Mouse (Mus musculus): ENCODE measurements around the gene Ldah. TPM values are rescaled to one million over a fixed set of nuclear protein-coding genes. Genes with fewer than 3 reads are reported as not detected.

Gene Ldah
- polyA plus RNA-seq, 1 experiment from 2014 or later: 79.5 TPM

DNA sequence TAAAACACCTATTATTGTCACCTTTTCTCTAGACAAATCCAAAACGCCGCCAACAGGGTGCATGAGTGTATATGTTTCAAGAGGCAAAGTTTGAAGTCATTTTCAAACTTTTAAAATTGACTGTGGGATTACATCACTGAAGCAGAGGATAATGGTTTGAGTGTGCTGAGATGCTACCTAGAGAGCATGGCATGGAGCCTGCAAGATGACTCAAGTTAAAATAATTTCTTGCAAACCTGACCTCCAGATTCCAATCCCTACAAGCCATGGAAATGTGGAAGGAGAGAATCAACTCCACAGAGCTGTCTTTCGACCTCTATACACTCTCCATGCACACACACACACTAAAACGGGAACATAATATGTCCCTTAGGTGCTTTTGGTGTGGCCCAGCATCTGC lies 104.4 kb downstream of the Ldah start:
- Histone ChIP-seq H3K4me2 (replicated peaks; ENCODE audit: low read depth, low read length) (no peak overlapping the region), H3K27ac (ENCODE audit: low read length) (no peak overlapping the region), H3K9ac (replicated peaks; ENCODE audit: low read depth, low read length) (no peak overlapping the region), H3K9me3 (ENCODE audit: control insufficient read depth, low read depth, low read length) (no peaks in the 10 kb centered on the region), H3K27me3 (ENCODE audit: control insufficient read depth, insufficient read depth, low read length) (0 out of 2 replicates have a peak, but pooled peaks cover 2% of the 10 kb centered on the region), H3K4me1 (ENCODE audit: control insufficient read depth, insufficient read depth, low read length) (0 out of 2 replicates have a peak, but pooled peaks cover 7% of the 10 kb centered on the region), H3K4me3 (ENCODE audit: low read depth, low read length) (no peak overlapping the region), H3K36me3 (ENCODE audit: control insufficient read depth, insufficient read depth, low read length) (no peaks in the 10 kb centered on the region)
- ATAC-seq (ENCODE audit: insufficient number of reproducible peaks, insufficient read depth, low FRiP score, low read depth): no peak
- WGBS: 88% methylated on average over 4 of the region's 4 CpGs

DNA sequence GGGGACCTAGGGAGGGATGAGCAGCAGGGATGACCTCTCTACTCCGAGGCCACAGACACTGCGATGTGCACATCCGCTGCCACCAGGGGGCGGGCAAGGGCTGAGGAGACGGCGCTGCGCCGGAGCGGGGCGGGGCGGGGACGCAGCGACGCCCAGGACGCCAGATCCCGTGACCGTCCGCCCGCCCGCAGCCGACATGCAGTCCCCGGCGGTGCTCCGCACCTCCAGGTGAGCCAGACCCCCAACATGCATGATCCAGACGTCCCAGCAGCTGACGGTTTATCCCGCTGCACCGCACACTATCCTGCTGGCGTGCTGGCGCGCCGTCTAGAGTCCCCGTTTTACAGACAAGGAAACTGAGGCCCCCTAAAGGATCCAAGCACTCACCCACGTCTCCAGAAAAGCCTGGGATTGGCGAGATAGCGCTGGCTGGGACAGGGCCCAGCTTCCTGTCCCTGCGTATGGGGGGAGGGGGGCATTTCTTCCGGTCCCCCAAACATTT lies 105.4 kb downstream of the Ldah start, which contains the start of gene Hs1bp3:
Gene Hs1bp3, plus strand, starts transcription at position 163 of the 502 bp plus-strand sequence.
- peak; percentile 83 for ATAC-seq (ENCODE audit: insufficient number of reproducible peaks, insufficient read depth, low FRiP score, low read depth)
- Histone ChIP-seq H3K9me3 (ENCODE audit: control insufficient read depth, low read depth, low read length) (no peaks in the 10 kb centered on the region), H3K27ac (ENCODE audit: low read length) (no peak within 1 kb of the TSS), H3K4me2 (replicated peaks; ENCODE audit: low read depth, low read length) (peak within 1 kb of the TSS; percentile 57), H3K9ac (replicated peaks; ENCODE audit: low read depth, low read length) (peak within 1 kb of the TSS; percentile 52), H3K27me3 (ENCODE audit: control insufficient read depth, insufficient read depth, low read length) (0 out of 2 replicates have a peak, but pooled peaks cover 2% of the 10 kb centered on the region), H3K4me1 (ENCODE audit: control insufficient read depth, insufficient read depth, low read length) (0 out of 2 replicates have a peak, but pooled peaks cover 7% of the 10 kb centered on the region), H3K4me3 (ENCODE audit: low read depth, low read length) (peak within 1 kb of the TSS; percentile 63), H3K36me3 (ENCODE audit: control insufficient read depth, insufficient read depth, low read length) (no peaks in the 10 kb centered on the region)
- WGBS: under 1% methylated on average over 37 of the region's 38 CpGs

DNA sequence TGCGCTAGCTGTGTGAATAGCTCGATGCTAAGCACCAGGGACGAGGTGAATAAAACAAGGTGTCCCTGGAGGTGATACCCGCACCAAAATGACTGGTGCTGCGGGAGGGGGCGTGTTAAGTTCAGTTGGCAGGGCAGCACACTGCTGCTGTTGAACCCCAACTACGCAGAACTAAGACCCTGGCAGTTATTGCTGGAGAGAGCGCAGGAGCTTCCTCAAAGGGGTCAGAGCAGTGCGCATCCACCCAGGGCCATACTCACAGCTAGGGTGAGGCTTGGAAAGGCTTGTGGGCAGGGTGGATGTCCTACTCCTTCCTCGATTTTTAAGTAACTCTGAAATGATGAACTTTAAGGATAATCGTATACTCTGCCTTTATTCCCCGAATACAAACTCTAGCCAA lies 105.9 kb downstream of the Ldah start:
- Histone ChIP-seq H3K27me3 (ENCODE audit: control insufficient read depth, insufficient read depth, low read length) (0 out of 2 replicates have a peak, but pooled peaks cover 2% of the 10 kb centered on the region), H3K4me1 (ENCODE audit: control insufficient read depth, insufficient read depth, low read length) (0 out of 2 replicates have a peak, but pooled peaks cover 7% of the 10 kb centered on the region), H3K9me3 (ENCODE audit: control insufficient read depth, low read depth, low read length) (no peaks in the 10 kb centered on the region), H3K27ac (ENCODE audit: low read length) (no peak overlapping the region), H3K4me3 (ENCODE audit: low read depth, low read length) (peak overlapping the region; percentile 63), H3K9ac (replicated peaks; ENCODE audit: low read depth, low read length) (peak overlapping the region; percentile 52; the same call in 1 of the 2 replicates), H3K4me2 (replicated peaks; ENCODE audit: low read depth, low read length) (peak overlapping the region; percentile 57), H3K36me3 (ENCODE audit: control insufficient read depth, insufficient read depth, low read length) (no peaks in the 10 kb centered on the region)
- ATAC-seq (ENCODE audit: insufficient number of reproducible peaks, insufficient read depth, low FRiP score, low read depth): 0 out of 2 replicates have a peak, but pooled peaks have one; percentile 2
- WGBS: 20% methylated on average over 12 of the region's 12 CpGs

DNA sequence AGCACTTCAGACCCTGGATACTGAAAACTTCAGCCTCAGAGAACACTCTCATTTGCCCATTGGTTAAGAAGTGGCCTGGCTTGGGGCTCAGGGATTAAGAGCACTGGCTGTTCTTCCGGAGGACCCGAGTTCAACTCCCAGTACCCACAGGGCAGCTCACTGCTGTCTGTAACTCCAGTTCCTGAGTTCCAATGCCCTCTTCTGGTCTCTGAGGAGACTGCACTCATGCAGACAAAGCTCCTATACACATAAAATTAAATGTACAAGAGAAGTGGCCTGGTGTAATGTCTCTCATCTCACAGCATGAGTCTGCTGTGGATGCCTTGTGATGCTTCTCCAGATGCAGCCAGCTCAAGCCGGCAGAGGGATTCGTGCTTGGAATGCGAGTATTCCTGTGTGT lies 108.6 kb downstream of the Ldah start:
- WGBS: 86% methylated on average over 5 of the region's 5 CpGs
- no peak overlapping the region for H3K9ac ChIP-seq (replicated peaks; ENCODE audit: low read depth, low read length)
- no peak for ATAC-seq (ENCODE audit: insufficient number of reproducible peaks, insufficient read depth, low FRiP score, low read depth)

DNA sequence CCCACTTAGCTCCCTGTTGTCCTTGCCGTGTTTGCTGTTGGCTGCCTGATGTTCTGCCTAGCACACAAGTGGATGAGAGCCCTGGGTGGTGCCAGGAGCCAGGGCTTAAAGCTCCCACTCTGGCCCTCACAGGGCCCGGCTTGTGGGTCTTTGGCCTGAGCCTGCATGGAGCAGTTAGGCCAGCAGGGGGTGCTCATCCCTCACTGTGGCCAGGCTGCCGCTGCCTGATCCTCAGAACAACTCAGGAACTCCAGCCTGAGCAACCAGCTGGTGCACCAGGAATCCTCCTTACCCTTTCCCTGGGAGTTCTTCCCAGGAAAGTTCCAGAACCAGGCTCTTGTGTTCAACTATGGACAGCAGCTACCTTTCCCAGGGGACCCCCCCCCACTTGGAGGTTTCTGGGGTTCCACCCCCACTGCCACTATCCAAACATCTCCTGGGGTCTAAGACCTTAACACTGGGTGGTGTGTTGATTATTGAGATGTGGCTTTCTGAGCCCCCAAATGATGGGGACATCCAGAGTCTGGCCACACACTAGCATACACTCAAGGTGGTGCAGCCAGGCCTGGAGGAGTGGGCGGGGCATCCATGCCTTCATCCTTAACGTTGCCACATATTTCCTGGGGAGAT lies 112.3 kb downstream of the Ldah start:
- no peaks in the 10 kb centered on the region for H3K9me3 ChIP-seq (ENCODE audit: control insufficient read depth, low read depth, low read length)
- H3K27ac ChIP-seq (ENCODE audit: low read length): no peak overlapping the region
- H3K27me3 ChIP-seq (ENCODE audit: control insufficient read depth, insufficient read depth, low read length): no peaks in the 10 kb centered on the region
- H3K9ac ChIP-seq (replicated peaks; ENCODE audit: low read depth, low read length): no peak overlapping the region
- no peak overlapping the region for H3K4me3 ChIP-seq (ENCODE audit: low read depth, low read length)
- no peak for ATAC-seq (ENCODE audit: insufficient number of reproducible peaks, insufficient read depth, low FRiP score, low read depth)
- no peaks in the 10 kb centered on the region for H3K4me1 ChIP-seq (ENCODE audit: control insufficient read depth, insufficient read depth, low read length)
- H3K4me2 ChIP-seq (replicated peaks; ENCODE audit: low read depth, low read length): no peak overlapping the region
- WGBS: 36% methylated on average over 5 of the region's 5 CpGs
- peaks cover 8% of the 10 kb centered on the region for H3K36me3 ChIP-seq (ENCODE audit: control insufficient read depth, insufficient read depth, low read length)

More for the DNA sequence above, 108.6 kb downstream of the Ldah start:
- Histone ChIP-seq H3K27ac (ENCODE audit: low read length) (no peak overlapping the region), H3K4me3 (ENCODE audit: low read depth, low read length) (no peak overlapping the region), H3K4me2 (replicated peaks; ENCODE audit: low read depth, low read length) (no peak overlapping the region), H3K9me3 (ENCODE audit: control insufficient read depth, low read depth, low read length) (no peaks in the 10 kb centered on the region), H3K27me3 (ENCODE audit: control insufficient read depth, insufficient read depth, low read length) (no peaks in the 10 kb centered on the region), H3K4me1 (ENCODE audit: control insufficient read depth, insufficient read depth, low read length) (0 out of 2 replicates have a peak, but pooled peaks cover 7% of the 10 kb centered on the region), H3K36me3 (ENCODE audit: control insufficient read depth, insufficient read depth, low read length) (peaks cover 2% of the 10 kb centered on the region; the same call in 1 of the 2 replicates)

DNA sequence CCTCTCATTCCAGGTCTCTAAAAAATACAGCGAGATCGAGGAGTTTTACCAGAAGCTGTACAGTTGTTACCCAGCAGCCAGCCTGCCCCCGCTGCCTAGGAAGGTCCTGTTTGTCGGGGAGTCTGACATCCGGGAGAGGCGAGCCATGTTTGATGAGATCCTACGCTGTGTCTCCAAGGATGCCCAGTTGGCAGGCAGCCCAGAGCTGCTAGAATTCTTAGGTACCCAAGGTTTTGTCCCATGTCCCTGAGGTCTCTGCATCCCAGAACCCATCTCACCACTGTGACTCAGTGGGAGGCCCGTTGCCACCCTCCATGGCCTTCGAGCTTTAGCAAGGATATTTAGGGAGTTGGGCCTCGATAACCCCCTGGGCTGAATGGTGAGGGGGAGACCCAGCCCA lies 113.6 kb downstream of the Ldah start:
- H3K4me2 ChIP-seq (replicated peaks; ENCODE audit: low read depth, low read length): no peak overlapping the region
- H3K27me3 ChIP-seq (ENCODE audit: control insufficient read depth, insufficient read depth, low read length): no peaks in the 10 kb centered on the region
- no peak for ATAC-seq (ENCODE audit: insufficient number of reproducible peaks, insufficient read depth, low FRiP score, low read depth)
- H3K4me3 ChIP-seq (ENCODE audit: low read depth, low read length): no peak overlapping the region
- H3K4me1 ChIP-seq (ENCODE audit: control insufficient read depth, insufficient read depth, low read length): no peaks in the 10 kb centered on the region
- no peak overlapping the region for H3K27ac ChIP-seq (ENCODE audit: low read length)
- no peak overlapping the region for H3K9ac ChIP-seq (replicated peaks; ENCODE audit: low read depth, low read length)
- 87% methylated on average over 10 of the region's 10 CpGs for WGBS
- H3K9me3 ChIP-seq (ENCODE audit: control insufficient read depth, low read depth, low read length): no peaks in the 10 kb centered on the region
- peaks cover 8% of the 10 kb centered on the region for H3K36me3 ChIP-seq (ENCODE audit: control insufficient read depth, insufficient read depth, low read length)

DNA sequence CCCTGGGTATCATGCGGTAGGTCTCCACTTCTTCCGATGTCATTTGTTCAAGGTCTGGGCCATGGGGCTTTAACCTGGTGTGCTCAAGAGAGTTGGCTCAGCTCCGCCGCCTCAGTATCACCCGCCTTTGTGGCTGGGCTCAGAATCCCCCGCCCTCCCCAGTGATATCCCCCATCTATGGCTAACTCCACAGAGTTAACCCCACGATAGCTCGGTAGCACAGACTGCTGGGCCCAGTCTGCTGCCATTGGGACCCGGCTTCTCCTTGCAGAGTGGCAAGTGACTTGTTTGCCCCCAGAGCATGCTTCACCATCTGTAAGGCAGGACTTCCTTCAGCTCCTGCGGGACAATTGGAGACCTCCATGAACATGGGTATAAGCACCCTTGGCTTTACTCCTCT lies 116.2 kb downstream of the Ldah start:
- 91% methylated on average over 10 of the region's 10 CpGs for WGBS
- no peak overlapping the region for H3K27ac ChIP-seq (ENCODE audit: low read length)
- H3K9me3 ChIP-seq (ENCODE audit: control insufficient read depth, low read depth, low read length): no peaks in the 10 kb centered on the region
- no peaks in the 10 kb centered on the region for H3K27me3 ChIP-seq (ENCODE audit: control insufficient read depth, insufficient read depth, low read length)
- H3K9ac ChIP-seq (replicated peaks; ENCODE audit: low read depth, low read length): no peak overlapping the region
- no peak overlapping the region for H3K4me3 ChIP-seq (ENCODE audit: low read depth, low read length)
- no peak overlapping the region for H3K4me2 ChIP-seq (replicated peaks; ENCODE audit: low read depth, low read length)
- H3K4me1 ChIP-seq (ENCODE audit: control insufficient read depth, insufficient read depth, low read length): peaks cover 2% of the 10 kb centered on the region; the same call in 1 of the 2 replicates
- no peak for ATAC-seq (ENCODE audit: insufficient number of reproducible peaks, insufficient read depth, low FRiP score, low read depth)
- H3K36me3 ChIP-seq (ENCODE audit: control insufficient read depth, insufficient read depth, low read length): peaks cover 10% of the 10 kb centered on the region

DNA sequence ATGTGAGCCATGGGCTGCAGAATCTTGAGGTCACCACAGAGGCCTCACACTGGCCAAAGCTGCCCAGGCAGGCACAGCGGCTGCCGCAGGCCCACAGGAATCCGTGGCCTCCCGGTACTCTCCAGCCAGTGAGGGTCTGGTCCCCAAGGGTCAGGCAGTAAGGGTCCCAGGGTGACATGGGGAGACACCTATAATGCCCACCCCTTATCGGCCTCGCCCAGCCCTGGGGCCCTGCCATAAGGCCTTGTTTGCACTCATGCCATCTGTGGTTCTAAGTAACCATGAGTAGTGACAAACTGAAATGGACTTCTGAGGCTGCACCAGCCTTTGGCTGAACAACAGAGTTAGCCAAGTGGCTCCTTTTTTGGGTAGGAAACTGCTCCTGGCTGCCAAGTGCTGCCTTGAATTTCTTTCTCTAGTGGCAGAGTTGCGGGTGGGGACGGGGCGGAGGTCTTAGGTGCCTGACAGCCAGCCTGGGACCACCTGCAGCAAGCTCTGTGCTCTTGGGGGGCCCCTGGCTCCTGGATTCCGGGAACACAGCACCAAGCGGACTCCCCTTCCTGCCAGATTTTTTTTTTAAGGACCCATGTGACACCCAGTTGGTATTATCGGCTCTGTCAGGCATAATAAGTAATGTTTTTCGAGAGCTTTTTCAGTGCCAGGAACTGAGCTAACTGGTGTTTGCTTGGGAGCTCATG lies 117.5 kb downstream of the Ldah start:
- Histone ChIP-seq H3K4me2 (replicated peaks; ENCODE audit: low read depth, low read length) (no peak overlapping the region), H3K27ac (ENCODE audit: low read length) (no peak overlapping the region), H3K4me3 (ENCODE audit: low read depth, low read length) (no peak overlapping the region), H3K36me3 (ENCODE audit: control insufficient read depth, insufficient read depth, low read length) (peaks cover 13% of the 10 kb centered on the region), H3K9ac (replicated peaks; ENCODE audit: low read depth, low read length) (no peak overlapping the region), H3K27me3 (ENCODE audit: control insufficient read depth, insufficient read depth, low read length) (no peaks in the 10 kb centered on the region), H3K4me1 (ENCODE audit: control insufficient read depth, insufficient read depth, low read length) (peaks cover 2% of the 10 kb centered on the region; the same call in 1 of the 2 replicates), H3K9me3 (ENCODE audit: control insufficient read depth, low read depth, low read length) (no peaks in the 10 kb centered on the region)
- ATAC-seq (ENCODE audit: insufficient number of reproducible peaks, insufficient read depth, low FRiP score, low read depth): no peak
- WGBS: 88% methylated on average over 13 of the region's 13 CpGs
